Mouse (Mus musculus) v-Abl transformed pro-B cells (cell line): ENCODE results near the gene Gm13277.
"Not testable (repeated sequence)": the region's sequence is repeated elsewhere in the genome, so short reads cannot be mapped to it uniquely, and the experiment has no call there.

Experiments
- in situ Hi-C, 2 experiments: fragments of 400-800 bp; cut with MboI; formaldehyde crosslinking; loops; one replicate each; pipeline ENCODE4 v1.15.1; 2025; ENCODE audit not compliant: unreplicated experiment in 2 of 2

Gm13277 gene

GRCm38 (mm10) chr4:88788402-88788801, at the start of gene Gm13277:
TSS of gene Gm13277 (plus strand) at chr4:88788632.
- in situ Hi-C loops: not testable (repeated sequence)

- in situ Hi-C loops: no loop called here
Measured at GRCm38 (mm10) chr4:88739036-88739435, 49.4 kb upstream of the Gm13277 start.

GRCm38 (mm10) chr4:88741426-88741825, 47.0 kb upstream of the Gm13277 start:
- in situ Hi-C loops: no loop called here

GRCm38 (mm10) chr4:88742771-88743371, 45.6 kb upstream of the Gm13277 start:
- in situ Hi-C loops: no loop called here

- in situ Hi-C loops: no loop called here
Measured at GRCm38 (mm10) chr4:88744207-88744606, 44.2 kb upstream of the Gm13277 start.

GRCm38 (mm10) chr4:88749926-88750325, 38.5 kb upstream of the Gm13277 start:
- in situ Hi-C loops: no loop called here

- in situ Hi-C loops: not testable (repeated sequence)
Measured at GRCm38 (mm10) chr4:88754818-88755340, 33.6 kb upstream of the Gm13277 start, which contains the start of gene Gm13271. TSS of gene Gm13271 (plus strand) at chr4:88754868.

- in situ Hi-C loops: not testable (repeated sequence)
Measured at GRCm38 (mm10) chr4:88756581-88757513, 31.6 kb upstream of the Gm13277 start.

GRCm38 (mm10) chr4:88757628-88758031, 30.8 kb upstream of the Gm13277 start:
- in situ Hi-C loops: not testable (repeated sequence)

- in situ Hi-C loops: not testable (repeated sequence)
Measured at GRCm38 (mm10) chr4:88758751-88759150, 29.7 kb upstream of the Gm13277 start.

- in situ Hi-C loops: not testable (repeated sequence)
Measured at GRCm38 (mm10) chr4:88759610-88760268, 28.7 kb upstream of the Gm13277 start, which contains the start of gene Gm13283. TSS of gene Gm13283 (plus strand) at chr4:88760119.

- in situ Hi-C loops: not testable (repeated sequence)
Measured at GRCm38 (mm10) chr4:88760431-88760830, 28.0 kb upstream of the Gm13277 start.

- in situ Hi-C loops: not testable (repeated sequence)
Measured at GRCm38 (mm10) chr4:88761776-88762175, 26.7 kb upstream of the Gm13277 start.

GRCm38 (mm10) chr4:88762341-88762740, 26.1 kb upstream of the Gm13277 start:
- in situ Hi-C loops: not testable (repeated sequence)

GRCm38 (mm10) chr4:88763384-88764018, 24.9 kb upstream of the Gm13277 start:
- in situ Hi-C loops: not testable (repeated sequence)

- in situ Hi-C loops: not testable (repeated sequence)
Measured at GRCm38 (mm10) chr4:88773534-88773933, 14.9 kb upstream of the Gm13277 start, which contains the start of gene Gm13290. TSS of gene Gm13290 (plus strand) at chr4:88773834.

- in situ Hi-C loops: not testable (repeated sequence)
Measured at GRCm38 (mm10) chr4:88776622-88777021, 11.8 kb upstream of the Gm13277 start, which contains the start of gene Gm13289. TSS of gene Gm13289 (plus strand) at chr4:88776922.

- in situ Hi-C loops: not testable (repeated sequence)
Measured at GRCm38 (mm10) chr4:88779550-88779949, 8.9 kb upstream of the Gm13277 start, which contains the start of gene Gm13272. TSS of gene Gm13272 (plus strand) at chr4:88779850.

- in situ Hi-C loops: not testable (repeated sequence)
Measured at GRCm38 (mm10) chr4:88780320-88780719, 8.1 kb upstream of the Gm13277 start.

GRCm38 (mm10) chr4:88781831-88782230, 6.6 kb upstream of the Gm13277 start, which contains the start of gene Ifnz:
TSS of gene Ifnz (plus strand) at chr4:88782131.
- in situ Hi-C loops: not testable (repeated sequence)
